Mouse (Mus musculus) liver, adult (tissue): ENCODE data around the gene Golga2.

ENCODE experiments used
- GATA4 ChIP-seq: IDR thresholded peaks from 2 replicates; pipeline ENCODE4 v1.6.1; 2014; ENCODE audit warnings: mild to moderate bottlenecking, low read length; ENCODE audit not compliant: insufficient replicate concordance

Gene Golga2

GRCm38 (mm10) chr2:32307941-32308760 lies 21.0 kb downstream of the Golga2 start:
- no peak for TF ChIP-seq GATA4

GRCm38 (mm10) chr2:32308870-32309568 lies 21.8 kb downstream of the Golga2 start:
- TF ChIP-seq GATA4: no peak

- no peak for TF ChIP-seq GATA4
These were observed 23.1 kb downstream of the Golga2 start for GRCm38 (mm10) chr2:32310096-32310845.

- no peak for TF ChIP-seq GATA4
These were observed 24.5 kb downstream of the Golga2 start for GRCm38 (mm10) chr2:32311443-32312317.

GRCm38 (mm10) chr2:32312318-32312964 lies 25.3 kb downstream of the Golga2 start:
- TF ChIP-seq GATA4: no peak

GRCm38 (mm10) chr2:32314831-32315230 lies 27.6 kb downstream of the Golga2 start:
- TF ChIP-seq GATA4: no peak

- no peak for TF ChIP-seq GATA4
These were observed 28.6 kb downstream of the Golga2 start for GRCm38 (mm10) chr2:32315751-32316150.

- no peak for TF ChIP-seq GATA4
These were observed 29.9 kb downstream of the Golga2 start for GRCm38 (mm10) chr2:32316887-32317656.

- TF ChIP-seq GATA4: no peak
These were observed 30.7 kb downstream of the Golga2 start for GRCm38 (mm10) chr2:32317791-32318417.

- no peak for TF ChIP-seq GATA4
These were observed 31.8 kb downstream of the Golga2 start for GRCm38 (mm10) chr2:32318709-32319585.

GRCm38 (mm10) chr2:32319586-32320580 lies 32.7 kb downstream of the Golga2 start:
- TF ChIP-seq GATA4: no peak

- no peak for TF ChIP-seq GATA4
These were observed 33.5 kb downstream of the Golga2 start for GRCm38 (mm10) chr2:32320721-32321120.
